Mouse (Mus musculus) liver, adult 2 months (tissue): ENCODE measurements at regions not wholly inside any gene's neighbourhood (a gene's known extent, or its start where the extent isn't known, plus 50 kb on each side); places are given as distances from the start of the nearest gene placed in this dataset.

Source experiments
- CTCF ChIP-seq: fragments of 200-500 bp; IDR thresholded peaks from 2 replicates; pipeline ENCODE4 v1.5.1; 2011; ENCODE audit warnings: low read depth, low read length, control low read depth
- POLR2A ChIP-seq: fragments of 200-500 bp; IDR thresholded peaks from 2 replicates; pipeline ENCODE4 v1.6.1; 2011; ENCODE audit warnings: low read length, control low read depth; ENCODE audit not compliant: insufficient read depth; ENCODE audit errors: extremely low read depth

GRCm38 (mm10) chr1:72085661-72086060 is 126.4 kb downstream of the Mreg start:
- TF ChIP-seq CTCF (no peak), POLR2A (no peak)
